Mouse (Mus musculus) hindbrain, embryonic 11.5 days (tissue): ENCODE results near the gene Lsg1. TPM values are rescaled to one million over a fixed set of nuclear protein-coding genes. Genes with fewer than 3 reads are reported as not detected.

ENCODE experiments used
- ATAC-seq: fragments of 200-750 bp; cut with Nextera tagmentation; 2 replicates; pipeline ENCODE4 v1.8.0; 2017; ENCODE audit warnings: mild to moderate bottlenecking, moderate TSS enrichment, moderate library complexity; ENCODE audit not compliant: low FRiP score
- DNase-seq: peaks from one replicate; pipeline ENCODE4 v3.0.0-alpha.2; 2015; ENCODE audit warnings: low spot score
- H3K27ac ChIP-seq: fragments of 300-500 bp; sonication (generic); 2 replicates; pipeline ENCODE4 v1.5.1; 2014; ENCODE audit warnings: mild to moderate bottlenecking, low read depth, low read length
- H3K27me3 ChIP-seq: fragments of 300-500 bp; sonication (generic); 2 replicates; pipeline ENCODE4 v1.6.1; 2014; ENCODE audit warnings: mild to moderate bottlenecking, low read length, moderate library complexity, mixed read lengths; ENCODE audit not compliant: control insufficient read depth, insufficient read depth
- H3K36me3 ChIP-seq: fragments of 300-500 bp; sonication (generic); 2 replicates; pipeline ENCODE4 v1.6.1; 2014; ENCODE audit warnings: mild to moderate bottlenecking, low read length, moderate library complexity, mixed read lengths; ENCODE audit not compliant: control insufficient read depth, insufficient read depth
- H3K4me1 ChIP-seq: fragments of 300-500 bp; sonication (generic); replicated peaks from 2 replicates; pipeline ENCODE4 v1.6.1; 2014; ENCODE audit warnings: low read length, mixed read lengths; ENCODE audit not compliant: control insufficient read depth, insufficient read depth
- H3K4me2 ChIP-seq: fragments of 300-500 bp; sonication (generic); replicated peaks from 2 replicates; pipeline ENCODE4 v1.6.1; 2014; ENCODE audit warnings: mild to moderate bottlenecking, low read depth, low read length
- H3K4me3 ChIP-seq: fragments of 300-500 bp; sonication (generic); 2 replicates; pipeline ENCODE4 v1.5.1; 2014; ENCODE audit warnings: low read depth, low read length
- H3K9ac ChIP-seq: fragments of 300-500 bp; sonication (generic); 2 replicates; pipeline ENCODE4 v1.6.1; 2014; ENCODE audit warnings: low read depth, low read length
- H3K9me3 ChIP-seq: fragments of 300-500 bp; sonication (generic); 2 replicates; pipeline ENCODE4 v1.6.1; 2016; ENCODE audit warnings: low read length; ENCODE audit not compliant: control insufficient read depth
- WGBS: fragments of 180-500 bp; shearing (Covaris S2); extraction: QIAGEN DNeasy Blood & Tissue Kit; methylation state at CpG from one replicate; pipeline ENCODE4 v1.1.7; 2014; 5-methylcytosine and 5-hydroxymethylcytosine counted together
- polyA plus RNA-seq: library from polyadenylated mRNA; unstranded; fragments of >200 nt; fragmentation: Nextera tagmentation; extraction: Ambion mirVana; gene quantifications from 2 replicates; pipeline ENCODE4 v1.2.1, GENCODE M21; 2014

Gene Lsg1
- polyA plus RNA-seq, 1 experiment from 2014 or later, result 73.4 TPM

GRCm38 (mm10) chr16:30595356-30595755, 8.0 kb upstream of the Lsg1 start:
- no peaks in the 10 kb centered on the region for H3K36me3 ChIP-seq
- ATAC-seq (no peak), DNase-seq (no peak)
- no peaks in the 10 kb centered on the region for H3K9me3 ChIP-seq
- no peak overlapping the region for H3K4me3 ChIP-seq
- H3K9ac ChIP-seq, result no peak overlapping the region
- H3K4me2 ChIP-seq, result no peak overlapping the region
- H3K27ac ChIP-seq, result no peak overlapping the region
- H3K27me3 ChIP-seq, result peaks cover under 1% of the 10 kb centered on the region
- peaks cover 3% of the 10 kb centered on the region; the same call in 1 of the 2 replicates for H3K4me1 ChIP-seq
- 50% methylated on average over 3 of the region's 3 CpGs for WGBS

DNA sequence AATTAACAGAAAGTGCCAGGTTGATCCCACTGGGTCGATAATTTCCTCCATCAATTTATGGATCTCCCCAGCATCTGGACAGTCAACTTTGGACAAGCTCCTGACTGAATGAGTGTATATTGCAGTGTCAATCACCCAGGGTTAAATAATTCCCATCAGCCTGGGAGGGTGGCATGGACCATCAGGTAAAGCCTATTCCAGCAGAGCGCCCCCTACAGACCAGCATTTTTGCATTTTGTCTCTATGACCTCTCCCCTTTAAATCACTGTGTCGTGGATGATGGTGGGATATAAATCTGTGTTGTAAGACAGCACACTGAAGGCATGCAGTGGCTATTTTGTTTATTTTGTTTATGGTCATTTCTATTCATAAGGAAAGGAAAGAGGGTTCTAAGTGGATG, 4.6 kb upstream of the Lsg1 start:
- ATAC-seq (no peak), DNase-seq (peak; percentile 22)
- H3K36me3 ChIP-seq, result no peaks in the 10 kb centered on the region
- H3K4me3 ChIP-seq, result no peak overlapping the region
- no peak overlapping the region for H3K4me2 ChIP-seq
- peaks cover 3% of the 10 kb centered on the region; the same call in 1 of the 2 replicates for H3K4me1 ChIP-seq
- no peaks in the 10 kb centered on the region for H3K27me3 ChIP-seq
- no peaks in the 10 kb centered on the region for H3K9me3 ChIP-seq
- no peak overlapping the region for H3K27ac ChIP-seq
- H3K9ac ChIP-seq, result no peak overlapping the region
- 50% methylated on average over 3 of the region's 3 CpGs for WGBS

DNA sequence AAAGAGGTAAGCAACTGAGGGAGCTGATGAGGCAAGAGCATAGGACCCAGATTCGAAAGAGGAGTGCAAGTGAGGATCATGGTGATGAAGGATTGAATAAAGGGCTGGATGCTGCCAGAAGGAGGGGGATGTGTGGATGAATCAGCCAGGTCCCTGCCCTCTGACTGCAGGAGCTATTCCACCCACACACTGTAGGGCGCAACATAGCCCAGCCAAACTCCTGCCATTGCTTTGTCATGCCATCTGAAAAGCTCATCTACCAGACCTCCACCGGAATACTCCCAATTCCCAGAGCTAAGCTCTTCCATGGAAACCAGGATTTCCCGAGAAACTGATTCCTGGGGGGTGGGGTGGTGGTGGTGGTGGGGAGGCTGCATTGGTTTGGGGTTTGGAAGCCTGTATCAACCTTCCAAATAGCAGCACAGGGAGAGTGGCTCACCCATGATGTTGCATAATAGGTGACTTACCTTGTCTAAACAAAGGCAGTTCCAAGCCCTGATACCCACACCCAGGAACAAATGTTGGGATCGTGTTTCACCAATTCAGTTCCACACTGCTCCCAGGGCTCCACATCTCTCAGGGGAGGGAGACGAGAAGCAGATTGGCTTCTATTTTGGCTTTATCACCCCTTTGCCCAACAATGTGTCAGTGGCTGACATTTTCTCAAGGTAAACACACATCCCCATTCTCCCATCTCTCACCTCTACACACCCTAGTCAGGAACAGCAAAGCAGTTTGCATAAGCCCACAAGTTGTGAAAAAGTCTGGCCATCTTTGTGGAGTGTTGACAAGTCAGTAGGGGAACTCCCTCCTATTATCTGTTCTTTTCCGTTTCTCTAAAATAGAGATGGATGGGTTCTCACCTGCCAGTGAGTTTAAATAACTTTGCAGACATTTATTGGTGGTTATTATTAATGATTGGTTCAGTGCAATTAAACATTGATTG, 3.1 kb upstream of the Lsg1 start:
- no peak overlapping the region for H3K4me2 ChIP-seq
- 45% methylated on average over 7 of the region's 7 CpGs for WGBS
- DNase-seq, result no peak
- no peak overlapping the region for H3K4me3 ChIP-seq
- no peaks in the 10 kb centered on the region; the same call in 1 of the 2 replicates for H3K4me1 ChIP-seq
- H3K9me3 ChIP-seq, result no peaks in the 10 kb centered on the region
- H3K36me3 ChIP-seq, result no peaks in the 10 kb centered on the region
- H3K27me3 ChIP-seq, result no peaks in the 10 kb centered on the region
- no peak overlapping the region for H3K9ac ChIP-seq
- H3K27ac ChIP-seq, result no peak overlapping the region
- ATAC-seq, result no peak

GRCm38 (mm10) chr16:30586935-30587493, 378 bp downstream of the Lsg1 start:
- no peaks in the 10 kb centered on the region for H3K9me3 ChIP-seq
- ATAC-seq (no peak), DNase-seq (no peak)
- H3K27ac ChIP-seq, result no peak overlapping the region
- H3K27me3 ChIP-seq, result no peaks in the 10 kb centered on the region
- peak overlapping the region; percentile 78 for H3K4me3 ChIP-seq
- no peaks in the 10 kb centered on the region; the same call in 1 of the 2 replicates for H3K4me1 ChIP-seq
- H3K9ac ChIP-seq, result peak overlapping the region; percentile 73
- peaks cover 10% of the 10 kb centered on the region for H3K36me3 ChIP-seq
- 4% methylated on average over 19 of the region's 19 CpGs for WGBS
- peak overlapping the region; percentile 72 for H3K4me2 ChIP-seq

DNA sequence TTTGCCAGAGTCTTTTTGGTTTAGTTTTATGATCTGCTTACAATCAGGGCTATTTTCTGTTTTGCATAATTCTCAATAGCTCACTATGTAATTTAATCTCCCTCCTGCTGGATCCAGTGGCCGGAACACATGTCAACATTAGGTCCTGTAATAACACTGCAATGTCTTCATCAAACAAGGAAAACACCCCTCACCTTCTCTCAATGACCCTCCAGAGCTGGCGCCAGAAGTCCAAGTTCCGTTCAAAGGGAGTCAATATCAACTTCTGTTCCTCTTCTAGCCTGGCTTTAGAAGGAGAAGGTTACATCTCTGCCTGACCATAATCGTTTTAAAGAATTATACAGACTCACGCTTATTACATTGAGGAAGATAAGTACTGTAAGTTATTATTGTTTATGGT, 6.6 kb downstream of the Lsg1 start:
- no peaks in the 10 kb centered on the region for H3K27me3 ChIP-seq
- DNase-seq (no peak), ATAC-seq (no peak)
- peaks cover 18% of the 10 kb centered on the region for H3K36me3 ChIP-seq
- no peak overlapping the region for H3K4me3 ChIP-seq
- H3K4me1 ChIP-seq, result no peaks in the 10 kb centered on the region
- H3K4me2 ChIP-seq, result no peak overlapping the region
- no peaks in the 10 kb centered on the region for H3K9me3 ChIP-seq
- WGBS, result 91% methylated on average over 5 of the region's 5 CpGs
- no peak overlapping the region for H3K9ac ChIP-seq
- no peak overlapping the region for H3K27ac ChIP-seq

- no peaks in the 10 kb centered on the region for H3K27me3 ChIP-seq
- no peak for DNase-seq
- no peak overlapping the region for H3K9ac ChIP-seq
- 85% methylated on average over 1 of the region's 1 CpGs for WGBS
- peaks cover 14% of the 10 kb centered on the region; the same call in 1 of the 2 replicates for H3K36me3 ChIP-seq
- H3K27ac ChIP-seq, result no peak overlapping the region
- H3K4me3 ChIP-seq, result no peak overlapping the region
- no peak overlapping the region for H3K4me2 ChIP-seq
- H3K9me3 ChIP-seq, result no peaks in the 10 kb centered on the region
- no peak for ATAC-seq
- H3K4me1 ChIP-seq, result no peaks in the 10 kb centered on the region
These were observed 11.0 kb downstream of the Lsg1 start for GRCm38 (mm10) chr16:30576392-30576791.

DNA sequence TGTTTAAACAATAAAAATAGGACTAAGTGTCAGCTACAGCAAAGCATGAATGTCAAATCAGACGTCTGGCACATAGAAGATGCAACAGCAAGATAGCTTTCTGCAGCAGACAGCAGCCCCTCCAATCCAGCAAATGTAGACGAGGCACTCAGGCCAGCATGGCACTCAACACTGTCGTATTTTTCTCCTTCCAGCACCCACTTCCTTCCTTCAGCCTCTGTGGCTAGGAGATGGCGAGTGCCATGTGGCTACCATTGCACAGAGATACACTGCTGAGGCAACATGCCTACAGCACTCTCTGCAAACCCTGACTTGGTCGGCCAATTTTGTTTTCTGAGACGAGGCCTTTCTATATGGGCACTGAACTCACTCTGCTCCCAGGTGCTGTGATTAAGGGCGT, 11.6 kb downstream of the Lsg1 start:
- ATAC-seq (no peak), DNase-seq (no peak)
- H3K36me3 ChIP-seq, result peaks cover 20% of the 10 kb centered on the region; the same call in 1 of the 2 replicates
- no peaks in the 10 kb centered on the region for H3K9me3 ChIP-seq
- no peak overlapping the region for H3K4me3 ChIP-seq
- H3K4me1 ChIP-seq, result no peaks in the 10 kb centered on the region
- no peak overlapping the region for H3K4me2 ChIP-seq
- no peak overlapping the region for H3K27ac ChIP-seq
- H3K27me3 ChIP-seq, result no peaks in the 10 kb centered on the region
- WGBS, result 89% methylated on average over 7 of the region's 7 CpGs
- no peak overlapping the region for H3K9ac ChIP-seq

GRCm38 (mm10) chr16:30572239-30572638, 15.2 kb downstream of the Lsg1 start:
- Histone ChIP-seq H3K36me3 (peaks cover 34% of the 10 kb centered on the region), H3K27ac (no peak overlapping the region), H3K4me1 (no peaks in the 10 kb centered on the region), H3K4me3 (no peak overlapping the region), H3K9me3 (no peaks in the 10 kb centered on the region), H3K9ac (no peak overlapping the region), H3K4me2 (no peak overlapping the region), H3K27me3 (no peaks in the 10 kb centered on the region)
- DNase-seq (no peak), ATAC-seq (no peak)
- WGBS, result 73% methylated on average over 4 of the region's 4 CpGs
